Mouse (Mus musculus) testis, adult 2 months (tissue): ENCODE results near the gene Ets2.

Experiments
- CTCF ChIP-seq: fragments of 200-500 bp; IDR thresholded peaks from 2 replicates; pipeline ENCODE4 v1.5.1; 2012; ENCODE audit warnings: low read depth, mild to moderate bottlenecking, inconsistent platforms, low read length, moderate library complexity; ENCODE audit not compliant: control insufficient read depth, insufficient read depth, insufficient replicate concordance
- POLR2A ChIP-seq: fragments of 200-500 bp; IDR thresholded peaks from 2 replicates; pipeline ENCODE4 v1.6.1; 2012; ENCODE audit warnings: low read depth, mild to moderate bottlenecking, inconsistent platforms, low read length, moderate library complexity; ENCODE audit not compliant: control insufficient read depth

- TF ChIP-seq CTCF, result no peak
- TF ChIP-seq POLR2A, result no peak
Observed at GRCm38 (mm10) chr16:95712121-95712520, 10.2 kb downstream of the Ets2 start.
